Mouse (Mus musculus): ENCODE data around the gene Ptprn2.
A peak's percentile ranks its signal among the peaks of the same experiment; 100 is the strongest.

Gene Ptprn2

GRCm38 (mm10) chr12:117166266-117166665, 680.7 kb downstream of the Ptprn2 start:
- DNase-seq (ENCODE audit: low spot score) = no peak

GRCm38 (mm10) chr12:117169670-117170069, 684.1 kb downstream of the Ptprn2 start:
- no peak for DNase-seq (ENCODE audit: low spot score)

DNA sequence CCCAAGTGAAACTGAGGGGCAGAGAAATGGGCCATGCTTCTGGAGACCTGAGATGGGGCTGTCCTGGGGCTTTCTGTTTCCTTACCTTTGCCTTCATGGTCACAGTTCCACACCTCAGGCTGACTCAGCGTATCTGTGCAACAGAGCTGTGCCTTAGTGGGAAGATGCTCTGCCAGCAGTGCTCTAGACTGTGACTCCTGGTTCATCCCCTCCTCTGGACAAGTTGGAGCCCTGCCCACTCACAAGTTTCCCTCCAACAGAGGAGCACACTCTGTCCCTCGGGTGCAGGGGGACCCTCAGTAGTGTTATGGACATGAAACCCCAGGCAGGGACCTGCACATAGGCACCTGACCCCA, 687.0 kb downstream of the Ptprn2 start:
- DNase-seq (ENCODE audit: low spot score) = no peak

GRCm38 (mm10) chr12:117172885-117173529, 687.5 kb downstream of the Ptprn2 start:
- DNase-seq (ENCODE audit: low spot score) = no peak

GRCm38 (mm10) chr12:117174189-117174588, 688.7 kb downstream of the Ptprn2 start:
- DNase-seq (ENCODE audit: low spot score) = no peak

- DNase-seq (ENCODE audit: low spot score) = no peak
Observed at GRCm38 (mm10) chr12:117175072-117175681, 689.7 kb downstream of the Ptprn2 start.

DNA sequence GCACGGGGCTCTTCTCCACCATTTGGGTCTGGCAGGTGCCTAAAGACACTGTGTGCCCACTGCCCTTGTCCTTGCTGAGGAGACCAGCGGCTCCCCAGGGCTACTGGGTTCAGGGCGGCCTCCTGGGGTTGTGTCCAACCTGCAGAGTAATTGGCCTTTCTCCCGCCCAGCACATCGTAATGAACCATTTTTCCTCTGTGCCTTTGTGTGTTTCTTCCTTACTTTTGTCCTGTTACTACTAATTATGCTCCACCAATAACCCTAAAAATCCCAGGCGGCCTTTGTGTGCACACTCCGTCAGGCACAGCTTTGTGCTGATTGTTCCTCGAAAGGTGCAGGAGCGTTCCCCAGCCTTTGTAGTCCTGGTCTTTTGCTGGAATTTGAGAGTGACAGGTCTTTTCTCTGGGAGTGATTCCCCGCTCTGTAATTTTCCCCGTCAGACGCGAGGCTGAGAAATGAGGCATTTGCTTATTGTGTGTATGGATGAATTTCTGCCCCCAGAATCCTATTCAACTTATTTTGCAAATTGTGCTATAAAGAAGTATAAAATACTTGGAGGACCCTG, 690.8 kb downstream of the Ptprn2 start:
- DNase-seq (ENCODE audit: low spot score) = no peak

- DNase-seq (ENCODE audit: low spot score) = no peak
Observed at GRCm38 (mm10) chr12:117187167-117187566, 701.6 kb downstream of the Ptprn2 start.

- DNase-seq (ENCODE audit: low spot score) = no peak
Observed at GRCm38 (mm10) chr12:117192001-117192400, 706.5 kb downstream of the Ptprn2 start.

- DNase-seq (ENCODE audit: low spot score) = no peak
Observed at GRCm38 (mm10) chr12:117196721-117197425, 711.4 kb downstream of the Ptprn2 start.

- DNase-seq (ENCODE audit: low spot score) = no peak
Observed at GRCm38 (mm10) chr12:117198093-117198492, 712.6 kb downstream of the Ptprn2 start.

- peak; percentile 10 for DNase-seq (ENCODE audit: low spot score)
Observed at GRCm38 (mm10) chr12:117200117-117200516, 714.6 kb downstream of the Ptprn2 start.

DNA sequence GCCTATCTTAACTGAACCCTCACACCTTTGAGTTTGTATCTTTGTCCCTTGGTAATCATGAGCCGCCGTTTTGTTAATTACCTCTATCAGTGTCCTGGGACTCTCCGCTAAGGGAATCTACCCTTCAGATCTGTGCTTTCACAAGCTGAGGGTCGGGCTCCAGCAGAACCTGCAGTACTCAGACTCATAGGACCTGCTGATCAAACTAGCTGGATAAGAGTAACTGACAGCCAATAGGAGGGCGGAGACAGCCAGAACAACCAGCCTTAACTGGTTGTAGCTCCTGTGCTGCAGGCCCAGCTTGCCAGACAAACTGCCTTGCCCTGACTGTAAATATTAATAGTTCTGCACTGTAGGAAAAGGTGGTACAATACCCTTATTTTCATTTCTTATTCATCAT, 715.1 kb downstream of the Ptprn2 start:
- peak; percentile 21 for DNase-seq (ENCODE audit: low spot score)

DNA sequence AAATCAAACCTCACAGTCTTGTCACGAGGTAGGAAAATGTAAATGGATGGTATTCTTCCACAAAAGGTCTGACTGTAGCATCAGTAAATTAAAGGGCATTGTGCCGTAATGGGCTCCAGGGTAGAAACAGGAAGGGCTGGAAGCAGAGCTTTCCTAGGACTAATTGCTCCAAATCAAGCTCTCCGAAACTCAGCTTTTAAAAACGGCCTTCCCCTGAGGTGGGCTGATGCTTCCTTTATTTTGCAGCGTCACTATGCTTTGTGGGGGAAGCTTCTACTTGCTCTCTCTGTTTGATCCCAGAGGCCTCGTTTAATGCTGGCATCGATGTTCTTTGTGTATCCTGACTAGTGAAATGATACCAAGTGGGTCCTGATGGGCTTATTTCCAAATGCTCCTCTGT, 718.0 kb downstream of the Ptprn2 start:
- no peak for DNase-seq (ENCODE audit: low spot score)

DNA sequence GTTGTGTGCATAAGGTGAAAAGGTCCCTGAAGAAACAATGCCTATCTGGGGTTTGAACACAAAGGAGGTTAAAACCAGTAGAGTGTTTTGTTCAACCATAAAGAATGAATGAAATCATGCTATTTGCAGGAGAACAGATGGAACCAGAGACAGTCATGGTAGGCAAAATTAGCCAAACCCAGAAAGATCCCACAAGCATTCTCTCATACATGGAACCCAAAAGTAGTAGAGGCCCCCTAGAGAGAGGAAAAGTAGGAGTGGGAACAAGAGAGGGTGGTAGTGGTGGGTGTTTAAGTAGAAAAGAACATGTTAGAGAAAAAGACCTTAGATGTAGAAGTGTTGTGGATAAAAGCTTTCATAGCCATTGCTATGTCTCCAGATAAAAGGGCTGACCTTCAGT, 719.4 kb downstream of the Ptprn2 start:
- DNase-seq (ENCODE audit: low spot score) = no peak

- no peak for DNase-seq (ENCODE audit: low spot score)
Observed at GRCm38 (mm10) chr12:117207421-117208120, 722.1 kb downstream of the Ptprn2 start.

DNA sequence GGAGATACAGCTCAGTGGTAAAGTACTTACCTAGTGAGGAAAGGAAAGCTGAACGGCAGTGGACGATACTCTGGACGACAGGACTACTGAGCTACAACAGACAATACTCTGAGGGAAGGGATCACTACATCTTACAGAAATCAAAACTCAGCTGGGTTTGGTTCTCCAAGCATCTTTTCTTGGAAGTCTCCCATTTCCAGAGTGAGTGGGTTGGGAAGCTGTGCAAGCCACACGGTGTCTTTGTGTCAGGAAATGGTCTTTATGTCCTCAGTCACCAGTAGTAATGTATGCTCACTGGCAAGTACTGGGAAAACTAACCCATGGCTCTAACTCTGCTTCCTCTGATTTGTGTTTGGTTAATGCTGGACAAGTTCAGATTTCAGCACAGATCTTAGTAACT, 724.9 kb downstream of the Ptprn2 start:
- no peak for DNase-seq (ENCODE audit: low spot score)

GRCm38 (mm10) chr12:117213531-117213930, 728.0 kb downstream of the Ptprn2 start:
- DNase-seq (ENCODE audit: low spot score) = no peak

DNA sequence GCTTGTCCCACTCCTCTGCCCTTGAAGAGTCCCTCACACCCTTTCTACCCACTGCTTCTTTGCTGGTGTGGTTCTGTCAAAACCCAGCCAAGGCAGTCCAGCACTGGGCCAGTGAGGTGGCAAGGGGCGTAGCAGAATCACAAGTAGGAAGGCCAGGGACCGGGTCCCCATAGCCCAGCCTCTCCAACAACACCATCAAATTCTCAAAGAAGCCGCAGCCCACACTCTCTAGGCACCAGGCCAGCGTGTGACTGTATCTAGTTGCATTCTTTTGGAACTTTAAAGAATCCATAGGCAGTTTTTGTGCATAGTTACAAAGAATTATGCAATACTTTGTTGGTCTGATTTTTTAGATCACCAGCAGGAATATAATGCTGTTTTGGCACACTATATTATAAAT, 728.8 kb downstream of the Ptprn2 start:
- no peak for DNase-seq (ENCODE audit: low spot score)

GRCm38 (mm10) chr12:117214919-117215318, 729.4 kb downstream of the Ptprn2 start:
- DNase-seq (ENCODE audit: low spot score) = no peak

GRCm38 (mm10) chr12:117221909-117222308, 736.4 kb downstream of the Ptprn2 start:
- DNase-seq (ENCODE audit: low spot score) = no peak

DNA sequence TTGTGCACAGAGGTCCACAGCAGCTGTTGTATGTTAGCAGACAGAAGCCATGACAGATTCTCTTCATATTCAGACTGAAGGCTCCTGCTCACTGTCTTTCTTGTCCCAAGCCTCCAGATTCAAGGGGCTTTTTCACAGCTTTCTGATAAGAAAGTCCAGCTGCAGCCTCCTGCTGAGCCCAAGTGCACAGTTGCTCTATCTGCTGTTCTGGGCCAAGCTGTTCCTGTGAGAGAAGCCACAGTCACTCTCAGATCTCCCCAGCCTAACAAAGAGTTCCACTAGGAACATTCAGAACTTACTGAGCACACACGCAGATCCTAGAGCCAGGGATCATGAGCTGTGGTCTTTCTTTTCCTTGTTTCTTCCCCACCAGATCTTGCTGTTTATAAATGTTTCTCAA, 738.5 kb downstream of the Ptprn2 start:
- no peak for DNase-seq (ENCODE audit: low spot score)

- no peak for DNase-seq (ENCODE audit: low spot score)
Observed at GRCm38 (mm10) chr12:117227236-117227635, 741.7 kb downstream of the Ptprn2 start.
